Mouse (Mus musculus): ENCODE results near the gene Phf7. TPM values are rescaled to one million over a fixed set of nuclear protein-coding genes. Genes with fewer than 3 reads are reported as not detected.

Phf7 gene
- total RNA-seq, 2 experiments from 2014 or later: 7.3 to 9.4 TPM

DNA sequence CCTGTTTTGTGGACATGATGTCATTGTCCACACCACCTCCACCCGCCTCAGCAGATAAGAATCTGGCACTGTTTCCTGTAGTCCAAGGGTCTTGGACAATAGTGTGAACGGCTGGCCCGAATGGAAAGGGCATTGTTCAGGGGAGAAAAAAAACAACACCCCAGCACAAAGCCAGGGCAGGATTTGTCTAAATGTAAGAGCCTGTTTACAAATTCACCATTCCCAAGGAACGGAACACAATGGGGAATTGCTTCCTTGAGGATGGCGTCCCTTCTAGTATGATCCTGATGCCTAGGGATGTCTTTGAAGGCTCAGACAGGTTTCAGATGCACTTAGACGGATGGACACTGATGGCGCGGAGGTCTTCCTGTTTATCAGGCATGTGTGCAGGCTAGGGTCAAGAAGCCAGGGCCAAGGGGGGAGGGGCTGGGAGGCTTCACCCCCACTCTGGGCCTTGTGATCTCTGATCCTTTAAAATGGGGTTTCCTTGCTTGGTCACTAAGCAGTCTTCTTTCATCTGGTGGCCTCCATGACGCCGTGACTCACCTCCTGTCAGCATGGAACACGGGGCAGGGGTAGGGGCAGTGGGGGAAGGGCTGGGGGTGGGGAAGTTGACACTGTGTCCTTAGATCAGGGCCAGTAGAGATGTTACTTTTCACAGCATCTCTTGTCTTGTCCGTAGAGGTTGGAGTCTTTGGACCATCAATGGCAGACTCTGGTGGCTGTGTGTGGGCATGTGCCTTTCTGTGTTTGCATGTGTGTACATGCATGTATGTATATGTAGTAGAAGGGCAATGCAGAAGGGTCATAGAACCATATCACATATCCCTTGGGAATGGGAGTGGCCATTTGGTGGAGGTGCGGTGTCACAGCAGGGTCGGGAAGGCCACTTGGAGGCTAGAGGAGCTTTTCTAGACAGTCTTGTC, 17.8 kb downstream of the Phf7 start:
- DNase-seq (ENCODE audit: low spot score in 2 of 2): no peak

DNA sequence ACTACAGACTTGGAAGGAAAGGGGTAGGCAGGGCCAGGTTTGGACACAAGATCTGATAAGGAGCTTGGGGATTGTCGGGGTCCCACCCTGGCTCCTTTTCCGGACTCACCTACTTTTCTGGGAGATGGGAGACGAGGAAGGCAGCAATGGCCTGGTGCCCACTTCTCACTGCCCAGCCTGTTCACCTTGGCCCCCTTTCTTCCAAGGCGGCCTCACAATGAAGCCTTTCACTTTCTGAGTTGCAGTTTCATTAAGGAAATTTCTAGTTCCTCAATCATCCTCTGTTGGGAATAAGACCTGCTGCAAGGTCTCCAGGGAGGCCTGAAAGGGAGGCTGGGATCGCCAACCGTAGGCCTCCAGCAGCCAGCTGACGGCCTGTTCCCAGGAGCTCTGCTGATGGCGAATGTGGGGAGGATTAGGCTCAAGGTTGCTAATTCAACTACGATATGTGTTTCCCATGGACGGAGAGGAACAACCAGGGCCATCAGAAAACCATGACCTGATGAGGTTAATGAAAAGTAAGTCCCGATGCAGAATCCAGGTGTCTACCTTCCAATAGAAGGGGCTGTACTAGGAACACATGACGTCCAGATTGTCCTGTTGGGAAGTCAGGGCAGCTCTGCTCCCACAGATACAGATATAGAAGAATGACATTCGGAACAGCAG, 18.6 kb downstream of the Phf7 start:
- DNase-seq (ENCODE audit: low spot score in 2 of 2): no peak

DNA sequence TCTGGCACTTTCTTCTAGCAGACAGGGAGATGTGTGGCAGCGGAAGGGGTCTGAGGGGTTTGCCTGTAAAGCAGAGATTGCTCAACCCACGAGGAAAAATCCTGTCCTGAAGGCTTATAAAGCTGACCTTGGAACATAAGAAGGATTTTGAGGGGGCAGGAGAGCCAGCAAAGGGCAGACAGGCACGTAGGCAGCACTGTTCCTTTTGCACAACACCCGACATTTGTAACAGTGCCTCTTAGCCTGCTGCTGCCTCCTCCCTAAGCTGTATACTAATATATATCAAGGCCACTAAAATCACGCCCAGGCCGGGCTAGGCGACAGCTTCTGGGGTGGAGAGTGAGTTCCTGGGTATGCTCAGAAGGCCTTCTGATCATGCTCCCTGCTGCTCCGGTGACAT, 20.7 kb downstream of the Phf7 start:
- no peak for DNase-seq (ENCODE audit: low spot score in 2 of 2)

DNA sequence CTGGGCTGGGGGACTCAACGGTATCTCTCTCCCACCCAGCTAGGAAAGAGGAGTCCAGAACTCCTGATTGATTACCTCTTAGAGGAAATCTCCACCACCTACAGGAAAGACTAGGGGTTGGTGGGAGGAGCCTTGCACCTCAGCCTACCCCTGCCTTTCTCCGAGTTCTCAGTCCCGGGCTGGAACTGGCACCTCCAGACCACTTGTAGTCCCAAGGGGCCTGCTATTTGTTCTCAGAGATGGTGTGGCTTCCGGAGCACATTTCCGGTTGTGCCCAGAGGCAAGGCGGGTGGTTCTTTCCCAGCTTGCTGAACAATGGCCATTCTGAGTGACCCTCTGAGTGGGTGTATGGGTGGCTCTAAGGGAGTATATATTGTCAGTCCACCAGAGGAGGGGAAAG, 22.9 kb downstream of the Phf7 start:
- no peak for DNase-seq (ENCODE audit: low spot score in 2 of 2)

DNA sequence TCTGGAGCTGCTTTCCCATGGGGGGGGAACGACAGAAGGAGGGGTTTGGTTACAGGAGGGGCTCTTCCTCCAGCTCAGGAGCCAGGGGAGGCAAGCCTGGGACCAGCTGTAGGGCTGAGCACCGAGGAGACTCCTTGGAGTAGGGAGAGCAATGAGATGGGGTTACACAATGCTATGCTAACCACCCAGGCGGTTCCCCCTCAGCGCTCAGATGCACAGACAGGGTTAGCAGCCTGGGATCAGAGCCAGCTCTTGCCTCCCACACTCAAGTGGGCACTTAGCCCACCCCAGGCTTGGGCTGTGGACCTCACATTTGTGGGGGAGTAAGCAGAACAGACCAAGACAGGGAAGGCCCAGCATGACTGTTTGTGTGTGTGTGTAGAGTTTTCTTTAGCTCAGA, 24.1 kb downstream of the Phf7 start:
- peak in 1 of 2 experiments; percentile 58 for DNase-seq (ENCODE audit: low spot score in 2 of 2)

DNA sequence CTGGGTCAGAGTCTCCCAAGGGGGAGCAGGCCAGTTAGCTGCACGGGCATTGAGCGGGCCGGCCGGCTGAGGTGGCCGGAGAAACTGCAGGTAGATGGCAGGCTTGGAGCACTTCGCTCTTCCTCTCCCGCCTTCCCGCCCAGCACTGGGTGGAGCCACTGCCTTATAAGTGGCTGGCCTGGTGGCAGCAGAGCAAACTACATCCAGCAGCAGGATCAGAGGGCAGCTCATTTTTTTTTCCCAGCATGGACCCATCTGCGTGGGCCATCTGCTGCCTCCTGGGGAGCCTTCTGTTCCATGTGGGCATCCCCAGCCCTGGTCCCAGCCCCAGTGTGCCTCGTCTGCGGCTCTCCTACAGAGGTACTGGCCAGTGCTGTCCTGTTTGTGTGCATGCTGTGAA, 33.5 kb downstream of the Phf7 start, which contains the start of gene Sema3g:
Gene Sema3g, plus strand, starts transcription at position 195 of the 400 bp plus-strand sequence.
- peak in 1 of 2 experiments; percentile 63 for DNase-seq (ENCODE audit: low spot score in 2 of 2)

DNA sequence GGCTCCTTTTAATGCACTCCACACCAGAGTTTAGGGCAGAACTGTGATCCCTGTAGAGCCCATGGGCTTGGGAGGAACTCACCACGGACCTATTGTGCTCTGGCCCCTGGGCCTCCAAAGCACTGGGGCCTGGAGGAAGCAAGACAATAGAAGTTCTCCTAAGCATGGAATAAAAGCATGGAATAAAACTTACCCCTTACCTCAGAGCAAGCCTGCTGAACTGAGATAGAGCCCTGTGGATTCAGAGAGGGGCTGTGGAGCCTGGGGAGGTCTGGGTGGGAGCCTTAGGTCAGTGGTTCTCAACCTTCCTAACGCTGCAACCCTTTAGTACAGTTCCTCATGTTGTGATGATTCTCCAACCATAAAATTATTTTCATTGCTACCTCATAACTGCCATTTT, 34.3 kb downstream of the Phf7 start, which contains the start of gene Nisch:
Gene Nisch, minus strand, starts transcription at position 101 of the 400 bp plus-strand sequence.
- DNase-seq (ENCODE audit: low spot score in 2 of 2): no peak

DNA sequence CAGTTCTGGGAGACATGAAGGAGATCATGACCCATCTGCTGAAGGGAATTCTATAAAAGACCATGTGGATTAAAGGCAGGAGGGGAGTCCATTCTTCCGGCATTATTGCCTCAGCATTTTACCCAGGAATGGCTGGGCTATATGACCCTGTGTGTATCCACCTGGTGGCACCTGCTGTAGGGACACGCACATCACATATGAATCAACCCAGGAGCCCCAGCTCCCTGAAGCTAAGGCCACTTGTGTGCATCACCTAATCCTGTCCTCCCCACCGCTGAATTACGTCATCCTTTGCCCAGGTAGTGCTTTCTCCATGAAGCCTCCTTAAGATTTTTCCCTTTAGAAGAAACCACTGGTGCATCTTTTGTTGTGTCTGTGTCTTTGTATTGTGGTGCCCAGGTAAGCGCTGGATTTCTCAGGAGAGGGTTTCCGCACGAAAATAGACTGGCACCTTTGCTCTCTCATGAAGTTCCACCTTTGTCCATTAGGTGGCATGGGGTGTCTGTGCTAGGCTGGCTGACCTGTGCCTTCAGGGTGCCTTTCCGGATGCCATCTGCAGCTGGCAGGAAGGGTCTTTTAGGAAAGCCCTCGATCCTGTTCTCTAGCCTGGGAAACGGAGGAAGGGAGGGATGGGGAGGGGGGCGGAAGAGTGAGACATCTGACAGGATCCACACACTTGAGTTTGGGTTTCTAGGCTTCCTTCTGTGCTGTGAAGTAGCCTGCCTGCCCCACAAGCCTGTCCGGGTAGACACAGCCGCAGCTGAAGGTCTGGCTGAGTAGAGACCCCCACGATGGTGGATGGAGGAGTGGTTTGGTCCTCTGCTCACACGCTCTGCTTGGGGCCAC, 35.7 kb downstream of the Phf7 start:
- peak in 1 of 2 experiments; percentile 58 for DNase-seq (ENCODE audit: low spot score in 2 of 2)

DNA sequence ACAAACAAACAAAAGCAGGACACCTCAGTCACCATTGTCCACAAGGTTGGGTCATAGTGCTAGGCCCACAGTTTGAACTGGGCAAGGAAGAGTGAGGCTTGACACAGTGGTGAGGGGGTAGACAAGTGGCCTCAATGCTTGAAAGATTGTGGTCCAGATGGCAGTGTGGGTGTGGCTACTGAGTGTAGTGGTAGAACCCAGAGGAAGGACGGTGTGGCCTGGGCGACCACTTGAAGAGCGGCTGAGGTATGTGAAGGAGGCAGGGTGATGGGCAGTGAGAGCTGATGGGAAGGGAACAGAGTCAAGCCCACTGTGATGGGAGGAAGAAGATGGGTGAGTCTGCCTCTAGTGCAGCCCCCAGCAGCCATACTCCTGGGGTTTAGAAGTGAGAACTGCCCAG, 36.4 kb downstream of the Phf7 start:
- DNase-seq (ENCODE audit: low spot score in 2 of 2): no peak

DNA sequence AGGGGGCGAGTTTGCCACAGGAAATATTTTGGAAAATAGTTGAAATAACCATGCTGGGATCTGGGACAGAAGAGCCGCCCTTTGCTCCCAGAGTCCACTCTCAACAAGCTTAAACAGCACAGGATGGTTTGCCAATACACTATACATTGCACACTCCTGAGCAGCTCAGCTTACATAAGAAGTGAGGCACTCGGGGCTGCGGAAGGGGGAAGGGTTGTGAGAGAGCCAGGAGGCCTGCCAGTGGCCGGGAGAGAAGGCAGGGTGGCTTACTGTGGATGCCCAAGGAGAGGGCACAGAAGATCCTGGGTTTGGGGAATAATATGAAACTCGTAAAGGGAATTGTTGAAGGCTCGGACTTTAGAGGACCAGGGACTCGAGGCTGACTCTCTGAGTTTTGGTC, 37.2 kb downstream of the Phf7 start:
- no peak for DNase-seq (ENCODE audit: low spot score in 2 of 2)

DNA sequence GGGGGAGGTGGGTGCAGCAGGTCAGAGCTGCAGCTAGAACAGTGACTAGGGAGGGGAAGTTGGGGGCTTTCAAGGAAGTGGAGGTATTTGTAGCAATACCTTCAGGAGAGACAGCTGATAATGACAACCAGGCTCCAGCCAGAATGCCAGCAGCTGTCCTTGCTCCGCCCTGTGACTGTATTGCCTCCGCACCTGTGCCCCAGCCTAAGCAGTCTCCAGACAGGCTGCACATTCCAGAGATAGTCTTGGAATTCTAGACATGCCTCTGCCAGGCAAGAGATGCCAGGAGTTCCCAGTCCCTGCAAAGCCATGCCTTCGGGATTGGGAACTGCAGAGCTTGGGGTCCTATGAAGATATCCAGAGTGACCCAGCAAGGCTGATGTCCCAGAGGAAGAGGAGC, 38.6 kb downstream of the Phf7 start:
- DNase-seq (ENCODE audit: low spot score in 2 of 2): no peak

DNA sequence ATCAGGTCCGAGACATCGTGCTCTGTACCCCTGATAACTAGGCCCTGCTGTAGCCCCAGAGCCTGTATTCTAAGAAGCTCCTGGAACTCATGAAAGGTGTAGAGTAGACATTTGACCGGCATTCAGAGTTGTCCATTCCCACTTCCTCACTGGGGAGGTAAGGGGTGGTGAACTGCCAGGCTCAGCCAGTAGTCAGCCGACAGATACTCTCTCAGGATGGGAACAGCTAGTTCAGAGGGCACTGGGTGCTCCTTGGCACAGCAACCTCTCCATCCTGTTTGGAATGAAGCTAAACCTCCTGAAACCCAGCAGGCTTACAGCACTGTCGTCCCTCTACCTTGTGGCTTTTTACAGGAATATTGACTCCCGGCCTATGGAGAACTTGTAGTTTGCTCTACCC, 39.3 kb downstream of the Phf7 start:
- no peak for DNase-seq (ENCODE audit: low spot score in 2 of 2)

DNA sequence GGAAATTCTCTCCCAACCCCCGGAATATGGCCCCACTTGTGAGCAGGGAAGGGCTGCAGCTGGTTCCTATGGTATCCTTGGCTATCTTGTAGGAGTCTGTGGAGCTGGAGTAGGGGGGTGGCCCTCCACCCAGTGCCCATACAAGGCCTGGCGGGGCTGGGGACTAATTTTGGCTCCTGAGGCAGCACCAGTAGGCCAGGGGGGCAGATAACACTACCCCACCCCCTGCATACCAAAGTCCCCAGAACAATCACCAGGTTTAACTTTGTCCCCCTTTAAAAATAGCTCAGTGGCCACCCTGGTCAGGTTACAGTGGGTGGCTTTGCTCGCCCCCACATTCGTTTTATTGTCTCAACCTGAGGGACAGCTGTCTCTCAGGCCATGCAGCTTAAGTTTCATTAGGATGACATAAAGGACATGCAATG, 42.0 kb downstream of the Phf7 start:
- no peak for DNase-seq (ENCODE audit: low spot score in 2 of 2)

DNA sequence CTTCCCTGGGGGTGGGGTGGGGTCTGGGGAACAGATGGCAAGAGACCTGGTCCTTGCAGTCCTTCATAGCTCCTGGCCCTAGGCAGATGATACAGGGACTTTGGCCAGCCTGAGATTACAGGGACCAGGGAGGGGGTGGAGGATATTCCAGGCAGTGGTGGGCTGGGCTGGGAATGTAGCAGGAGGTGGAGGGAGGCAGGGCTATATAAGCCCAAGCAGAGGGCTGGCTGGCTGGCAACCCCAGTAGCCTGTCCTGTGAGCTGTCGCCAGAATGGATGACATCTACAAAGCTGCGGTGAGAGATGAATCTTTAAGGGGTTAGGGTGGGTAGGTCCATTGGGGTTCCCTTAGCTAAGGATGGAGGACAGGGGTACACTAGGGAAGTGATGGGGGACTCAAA, 43.0 kb downstream of the Phf7 start, which contains the start of gene Tnnc1:
Gene Tnnc1, plus strand, starts transcription at position 229 of the 400 bp plus-strand sequence.
- no peak for DNase-seq (ENCODE audit: low spot score in 2 of 2)

DNA sequence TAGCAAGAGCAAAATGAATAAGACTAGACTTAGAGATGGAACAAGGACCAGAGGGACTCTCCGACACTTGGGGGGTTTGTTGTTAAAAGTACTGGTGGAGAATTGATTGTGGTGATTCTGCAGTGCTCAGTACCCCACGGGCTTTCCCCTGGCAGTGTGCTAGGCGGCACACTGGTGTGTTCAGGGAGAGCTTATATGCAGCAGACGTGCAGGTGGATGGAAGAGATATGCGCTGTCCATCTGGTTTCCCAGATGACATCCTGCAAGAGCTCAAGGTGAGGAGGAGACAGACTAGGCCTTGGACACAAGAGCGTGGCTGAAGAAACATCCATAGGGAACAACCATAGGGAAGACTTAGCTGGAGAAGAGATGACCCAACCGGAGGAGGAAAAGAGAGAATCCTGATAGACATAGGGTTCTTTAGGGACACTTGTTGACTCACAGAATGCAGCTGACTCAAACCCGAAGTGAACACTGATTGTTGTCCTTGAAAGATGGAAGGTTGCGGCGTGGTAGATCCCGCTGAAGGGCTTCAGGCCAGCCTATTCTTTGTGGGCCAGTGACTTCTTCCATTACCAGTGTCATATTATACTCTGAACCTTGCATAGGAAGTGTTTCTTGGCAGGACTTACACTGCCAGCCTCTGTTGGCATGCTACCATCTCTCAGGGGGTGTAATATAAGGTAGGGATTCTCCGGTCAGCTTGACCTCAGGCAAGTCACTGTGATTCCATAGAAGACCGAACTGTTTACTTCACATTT, 43.9 kb downstream of the Phf7 start:
- no peak for DNase-seq (ENCODE audit: low spot score in 2 of 2)

DNA sequence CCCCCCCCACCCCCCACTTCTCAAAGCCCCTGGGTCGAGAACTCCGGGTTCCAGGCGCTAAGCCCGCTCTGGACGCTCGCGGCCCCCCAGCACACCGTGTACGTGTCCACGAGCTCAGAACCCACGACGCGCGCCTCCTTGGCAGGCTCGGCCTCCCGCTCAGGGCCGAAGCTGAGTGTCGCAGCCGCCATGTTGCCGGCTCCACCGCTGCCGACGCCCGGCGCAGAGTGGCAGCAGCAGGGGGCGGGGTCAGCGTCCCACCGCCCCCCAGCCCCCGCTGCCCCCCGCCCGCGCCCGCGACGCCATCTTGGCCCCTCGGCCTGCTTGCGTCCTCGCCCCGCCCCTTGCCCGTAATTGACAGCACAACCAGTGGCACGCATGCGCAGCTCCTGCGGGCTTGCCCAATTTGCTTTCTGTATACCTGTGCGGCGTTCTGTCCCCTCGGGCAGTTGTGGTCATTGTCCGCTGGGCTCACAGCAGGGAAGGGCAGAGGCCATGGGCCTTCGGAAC, 44.6 kb downstream of the Phf7 start:
- peak; percentile 93 to 97 for DNase-seq (ENCODE audit: low spot score in 2 of 2)

DNA sequence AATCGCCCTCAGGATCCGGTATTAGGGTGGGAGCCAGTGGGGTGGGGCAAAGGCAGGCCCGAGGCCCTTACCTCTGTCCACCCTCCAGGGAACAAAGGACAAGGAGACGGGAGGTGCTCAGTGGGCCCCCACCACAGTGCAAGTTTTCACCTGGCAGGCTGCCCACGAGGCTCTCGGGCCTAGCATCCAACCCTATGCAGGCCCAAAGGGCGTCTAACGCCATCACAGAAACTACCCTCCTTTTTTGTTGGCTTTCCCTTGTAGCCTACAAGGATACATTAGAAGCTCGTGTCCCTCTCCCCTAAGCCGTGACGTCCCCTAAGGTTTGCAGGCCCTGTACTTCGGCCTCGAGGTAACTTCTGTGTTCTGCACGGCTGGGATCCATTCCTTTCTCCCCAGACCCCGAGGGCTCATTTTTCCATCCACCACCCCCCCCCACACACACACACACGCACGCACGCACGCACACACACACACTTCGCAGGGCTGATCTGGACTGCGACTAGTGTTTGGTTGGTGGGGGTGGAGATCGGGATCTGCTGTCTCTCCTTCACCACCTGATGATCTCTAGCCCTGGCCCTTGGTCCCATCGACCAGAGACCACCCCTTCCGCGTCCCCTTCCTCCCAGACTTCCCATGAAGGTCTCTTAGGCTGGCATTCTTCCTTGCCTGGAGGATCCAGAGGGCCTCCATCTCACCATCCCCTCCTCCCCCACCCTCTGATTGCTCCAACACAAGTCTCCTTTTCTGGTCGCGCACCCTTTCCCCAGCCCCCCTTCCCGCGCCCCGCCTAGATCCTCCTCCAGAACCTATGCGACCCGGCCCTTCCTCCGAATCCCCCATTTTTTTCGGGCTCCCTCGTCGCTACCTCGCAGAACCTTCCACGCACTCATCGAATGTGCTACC, 45.3 kb downstream of the Phf7 start:
- DNase-seq (ENCODE audit: low spot score in 2 of 2): peak; percentile 49 to 70

DNA sequence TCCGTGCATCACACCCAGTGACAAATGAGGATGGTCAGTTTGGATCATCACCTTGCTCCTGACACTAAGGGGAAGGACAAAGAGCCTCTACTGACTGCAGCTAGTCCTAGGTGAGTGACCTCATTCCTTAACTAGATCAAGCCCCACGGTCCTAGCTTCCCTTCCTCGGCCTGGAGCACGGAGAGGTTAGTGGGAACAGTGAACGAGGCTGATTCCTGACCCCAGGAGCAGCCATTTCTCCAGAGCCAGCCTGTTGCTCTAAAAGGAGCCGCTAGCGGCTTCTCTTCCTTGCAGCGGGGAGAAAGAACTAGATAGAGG, 45.9 kb downstream of the Phf7 start:
- no peak for DNase-seq (ENCODE audit: low spot score in 2 of 2)

DNA sequence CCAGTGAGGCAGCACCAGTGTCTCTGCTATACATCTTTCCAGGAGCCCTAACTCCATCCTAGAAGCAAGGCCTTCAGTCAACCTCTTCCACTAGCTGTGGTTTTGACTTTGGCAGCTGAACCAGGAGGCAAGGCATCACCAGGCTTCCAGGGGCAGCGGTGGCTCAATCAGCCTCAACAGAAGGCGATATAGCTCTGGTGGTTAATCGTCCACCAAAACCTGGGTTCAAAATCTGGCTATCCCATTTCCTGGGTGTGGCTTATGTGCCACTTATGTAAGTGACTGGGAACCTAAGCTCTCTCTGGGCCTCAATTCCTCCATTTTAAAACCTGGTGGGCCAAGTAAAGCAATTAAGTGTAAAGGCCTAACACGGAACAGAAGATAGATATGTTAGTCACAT, 46.3 kb downstream of the Phf7 start:
- no peak for DNase-seq (ENCODE audit: low spot score in 2 of 2)

Data from gastrocnemius, postnatal 4 days (tissue).